Mouse (Mus musculus): ENCODE data around the gene Patz1. TPM values are rescaled to one million over a fixed set of nuclear protein-coding genes. Genes with fewer than 3 reads are reported as not detected.

Patz1 gene
- total and polyA plus RNA-seq, 3 experiments, result 29.5 to 37.4 (median 31.5) TPM

Other genes with a start within 250 kb of the Patz1 start
- gene Sfi1, start 95.4 kb upstream of the Patz1 start, total RNA-seq (2012; rRNA removed), result 17.5 and 25.2 TPM in 2 replicates
- 10.2 and 10.8 TPM in 2 replicates for gene Sfi1, start 95.4 kb upstream of the Patz1 start, total RNA-seq (2014; rRNA removed)
- 17.4 and 22.6 TPM in 2 replicates for gene Sfi1, start 95.4 kb upstream of the Patz1 start, polyA plus RNA-seq (2012; ENCODE audit: insufficient read length, low read depth)
- 60.8 and 70.2 TPM in 2 replicates for gene Eif4enif1, start 86.5 kb upstream of the Patz1 start, total RNA-seq (2012; rRNA removed)
- gene Eif4enif1, start 86.5 kb upstream of the Patz1 start, total RNA-seq (2014; rRNA removed), result 54.5 and 59.7 TPM in 2 replicates
- gene Eif4enif1, start 86.5 kb upstream of the Patz1 start, polyA plus RNA-seq (2012; ENCODE audit: insufficient read length, low read depth), result 115 and 127 TPM in 2 replicates
- gene Drg1, start 22.5 kb upstream of the Patz1 start, total RNA-seq (2012; rRNA removed), result 158 and 189 TPM in 2 replicates
- gene Drg1, start 22.5 kb upstream of the Patz1 start, total RNA-seq (2014; rRNA removed), result 439 and 480 TPM in 2 replicates
- 249 and 267 TPM in 2 replicates for gene Drg1, start 22.5 kb upstream of the Patz1 start, polyA plus RNA-seq (2012; ENCODE audit: insufficient read length, low read depth)
- 1.3 and 2.6 TPM in 2 replicates for gene Pik3ip1, start 41.5 kb downstream of the Patz1 start, total RNA-seq (2012; rRNA removed)
- 0.39 and 0.80 TPM in 2 replicates for gene Pik3ip1, start 41.5 kb downstream of the Patz1 start, total RNA-seq (2014; rRNA removed)
- gene Pik3ip1, start 41.5 kb downstream of the Patz1 start, polyA plus RNA-seq (2012; ENCODE audit: insufficient read length, low read depth), result 1.3 and 1.9 TPM in 2 replicates
- 49.7 and 64.0 TPM in 2 replicates for gene Limk2, start 120.3 kb downstream of the Patz1 start, total RNA-seq (2012; rRNA removed)
- 41.5 and 41.8 TPM in 2 replicates for gene Limk2, start 120.3 kb downstream of the Patz1 start, total RNA-seq (2014; rRNA removed)
- gene Limk2, start 120.3 kb downstream of the Patz1 start, polyA plus RNA-seq (2012; ENCODE audit: insufficient read length, low read depth), result 45.2 and 46.1 TPM in 2 replicates
- gene Rnf185, start 163.5 kb downstream of the Patz1 start, total RNA-seq (2012; rRNA removed), result 15.6 and 15.7 TPM in 2 replicates
- gene Rnf185, start 163.5 kb downstream of the Patz1 start, total RNA-seq (2014; rRNA removed), result 22.7 and 26.4 TPM in 2 replicates
- gene Rnf185, start 163.5 kb downstream of the Patz1 start, polyA plus RNA-seq (2012; ENCODE audit: insufficient read length, low read depth), result 25.3 and 26.7 TPM in 2 replicates
- not detected in 2 replicates for gene Pla2g3, start 199.4 kb downstream of the Patz1 start, total RNA-seq (2012; rRNA removed)
- not detected in 2 replicates for gene Pla2g3, start 199.4 kb downstream of the Patz1 start, total RNA-seq (2014; rRNA removed)
- not detected in 2 replicates for gene Pla2g3, start 199.4 kb downstream of the Patz1 start, polyA plus RNA-seq (2012; ENCODE audit: insufficient read length, low read depth)
- not detected in 2 replicates for gene Inpp5j, start 215.9 kb downstream of the Patz1 start, total RNA-seq (2012; rRNA removed)
- not detected in 2 replicates for gene Inpp5j, start 215.9 kb downstream of the Patz1 start, total RNA-seq (2014; rRNA removed)
- not detected in 2 replicates for gene Inpp5j, start 215.9 kb downstream of the Patz1 start, polyA plus RNA-seq (2012; ENCODE audit: insufficient read length, low read depth)
- gene Selenom, start 225.8 kb downstream of the Patz1 start, total RNA-seq (2012; rRNA removed), result 29.6 and 33.0 TPM in 2 replicates
- gene Selenom, start 225.8 kb downstream of the Patz1 start, total RNA-seq (2014; rRNA removed), result 4.9 and 7.1 TPM in 2 replicates
- 4.1 and 5.5 TPM in 2 replicates for gene Selenom, start 225.8 kb downstream of the Patz1 start, polyA plus RNA-seq (2012; ENCODE audit: insufficient read length, low read depth)

Measured in CH12.LX (cell line).